Comparison of ENCODE assay signal across 9 mouse cellular contexts in the genomic region with DNA sequence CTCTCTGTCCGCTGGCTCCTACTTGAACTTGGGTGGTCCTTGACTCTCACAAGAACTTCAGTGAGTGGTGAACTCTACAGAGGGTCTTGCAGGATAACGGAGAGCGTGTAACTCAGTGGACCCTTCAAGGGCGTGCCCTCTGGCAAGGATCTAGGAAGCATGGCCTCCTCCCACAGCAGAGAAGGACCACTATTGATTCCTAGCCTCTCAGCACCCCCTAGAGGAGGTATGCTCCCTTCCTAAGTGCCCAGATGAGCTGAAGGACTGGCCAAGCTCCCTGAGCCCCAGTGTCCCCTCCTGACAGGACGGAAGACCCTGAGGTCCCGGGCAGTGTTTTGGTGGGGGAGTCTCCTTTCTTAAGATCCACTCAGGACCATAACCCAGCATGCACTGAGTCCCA. TPM values are rescaled to one million over a fixed set of nuclear protein-coding genes. Genes with fewer than 3 reads are reported as not detected.
DNase-seq lines count a peak whose midpoint lies in the region; ATAC-seq and TF ChIP-seq lines count a peak whose summit lies in the region.
"Had no signal": no experiment of that assay in that cellular context is flagged by ENCODE, and none has a peak within 500 bp of the region (broad histone marks: within the 10 kb centered on the region; RNA-seq: fewer than 3 reads in every experiment).

No protein-coding gene starts in this region.

- H3K36me3 ChIP-seq in heart, adult 2 months (ENCODE audit: control insufficient read depth, insufficient read depth, low read length), result no peaks in the 10 kb centered on the region
- peaks cover 60% of the 10 kb centered on the region for H3K36me3 ChIP-seq in heart, embryonic 12.5 days
- peaks cover 0 to 8% of the 10 kb centered on the region in 2 experiments for H3K36me3 ChIP-seq in CH12.LX (replicated peaks in 1 of 2; ENCODE audit: control insufficient read depth in 1 of 2, insufficient read depth in 1 of 2, low read length in 1 of 2)
- H3K36me3 ChIP-seq in forebrain, embryonic 12.5 days (replicated peaks), result no peaks in the 10 kb centered on the region

- TF ChIP-seq POLR2A in heart, adult 2 months (IDR thresholded peaks at IDR 0.05; ENCODE audit: insufficient read depth, low read depth, low read length), result no peak
- no peak for TF ChIP-seq POLR2A in CH12.LX (IDR thresholded peaks at IDR 0.05; ENCODE audit: low read depth, low read length)

- TF ChIP-seq EP300 in heart, adult 2 months (IDR thresholded peaks at IDR 0.05; ENCODE audit: insufficient read depth, low read depth, low read length), result 0 out of 2 replicates have a peak, but pooled peaks have one; percentile 60
- no peak for TF ChIP-seq EP300 in CH12.LX (IDR thresholded peaks at IDR 0.05; ENCODE audit: low read length)

- peak; percentile 79 for TF ChIP-seq CTCF in heart, adult 2 months (IDR thresholded peaks at IDR 0.05)
- TF ChIP-seq CTCF in CH12.LX (conservative IDR thresholded peaks at IDR 0.05 in 1 of 2, IDR thresholded peaks at IDR 0.05 in 1 of 2; ENCODE audit: low read depth in 2 of 2, low read length in 2 of 2), result peak in 1 of 2 experiments; percentile 74; a peak in 2 of 4 replicates

- intact Hi-C loops in heart, adult 2 months (cut with DNase I), result loop anchor here (1.0 to 5.0 kb wide), 3 partner anchors 78 to 171 kb away; no protein-coding TSS in a partner anchor

- no peaks in the 10 kb centered on the region; the same call in 1 of the 2 replicates for H3K4me1 ChIP-seq in heart, adult 2 months (ENCODE audit: control insufficient read depth, insufficient read depth, low read length)
- H3K4me1 ChIP-seq in heart, embryonic 12.5 days (replicated peaks), result no peaks in the 10 kb centered on the region
- peaks cover 2 to 3% of the 10 kb centered on the region in 2 experiments; a peak in 2 of 4 replicates for H3K4me1 ChIP-seq in CH12.LX (ENCODE audit: control insufficient read depth in 1 of 2, insufficient read depth in 2 of 2)
- H3K4me1 ChIP-seq in forebrain, embryonic 12.5 days, result peaks cover 13% of the 10 kb centered on the region

- 62% methylated on average over 6 of the region's 6 CpGs for WGBS in heart, adult 2 months
- WGBS in heart, embryonic 12.5 days, result 79% methylated on average over 6 of the region's 6 CpGs
- 89% methylated on average over 6 of the region's 6 CpGs for WGBS in forebrain, embryonic 12.5 days

- H3K4me3 ChIP-seq in heart, adult 2 months, result no peak overlapping the region
- no peak overlapping the region for H3K4me3 ChIP-seq in heart, embryonic 12.5 days
- no peak overlapping the region for H3K4me3 ChIP-seq in CH12.LX (replicated peaks in 1 of 3; ENCODE audit: low read depth in 2 of 3, low read length in 2 of 3, poor library complexity in 1 of 3)
- H3K4me3 ChIP-seq in forebrain, embryonic 12.5 days (replicated peaks), result no peak overlapping the region
- H3K4me3 ChIP-seq: limb, embryonic 12.5 days had no signal

- peak; percentile 48 to 51 for DNase-seq in heart, adult 2 months
- DNase-seq in CH12.LX (ENCODE audit: extremely low read depth), result no peak
- DNase-seq in layer of hippocampus, postnatal 36 days, result peak; percentile 29 to 37
- DNase-seq in Muller cell, postnatal 12 days (ENCODE audit: inconsistent ontology term), result no peak
- DNase-seq in urinary bladder, postnatal 36 days (ENCODE audit: low spot score in 2 of 2), result no peak

- no peaks in the 10 kb centered on the region for H3K27me3 ChIP-seq in heart, adult 2 months (ENCODE audit: control insufficient read depth, insufficient read depth, low read length)
- H3K27me3 ChIP-seq in heart, embryonic 12.5 days (replicated peaks), result no peaks in the 10 kb centered on the region
- no peaks in the 10 kb centered on the region for H3K27me3 ChIP-seq in CH12.LX (replicated peaks)
- H3K27me3 ChIP-seq in forebrain, embryonic 12.5 days, result no peaks in the 10 kb centered on the region
- H3K27me3 ChIP-seq: limb, embryonic 12.5 days had no signal

- in situ Hi-C loops in CH12.LX (cut with MboI; ENCODE audit: low pct_ligation_motif_present, low pct_unique_long_range_greater_than_20kb, low sequenced_read_pairs), result loop anchor here (5.0 to 25.0 kb wide), 2 partner anchors 170 to 410 kb away; a partner anchor contains a TSS

- no peak overlapping the region for H3K27ac ChIP-seq in heart, adult 2 months
- no peak overlapping the region for H3K27ac ChIP-seq in heart, embryonic 12.5 days (ENCODE audit: poor library complexity, severe bottlenecking)
- no peak overlapping the region for H3K27ac ChIP-seq in CH12.LX (ENCODE audit: insufficient read depth, low read depth)
- no peak overlapping the region for H3K27ac ChIP-seq in forebrain, embryonic 12.5 days
- H3K27ac ChIP-seq: limb, embryonic 12.5 days had no signal

- dilution Hi-C loops in CH12.LX (cut with MboI; ENCODE audit: extremely low pct_ligation_motif_present, extremely low pct_unique_long_range_greater_than_20kb, low sequenced_read_pairs), result no loop called here

- H3K79me2 ChIP-seq in heart, adult 2 months (replicated peaks; ENCODE audit: control insufficient read depth, insufficient read depth, low read length), result no peaks in the 10 kb centered on the region
- no peaks in the 10 kb centered on the region for H3K79me2 ChIP-seq in CH12.LX (replicated peaks; ENCODE audit: control insufficient read depth, extremely low read depth, insufficient read depth, poor library complexity, severe bottlenecking)

- H3K4me2 ChIP-seq in heart, embryonic 12.5 days, result no peak overlapping the region
- H3K4me2 ChIP-seq in CH12.LX (ENCODE audit: insufficient read depth, low read depth, poor library complexity, severe bottlenecking), result no peak overlapping the region
- no peak overlapping the region for H3K4me2 ChIP-seq in forebrain, embryonic 12.5 days
- H3K4me2 ChIP-seq: limb, embryonic 12.5 days had no signal

- no peak for ATAC-seq in heart, embryonic 12.5 days (ENCODE audit: insufficient number of reproducible peaks, low FRiP score)
- peak; percentile 66; the same call in 1 of the 2 replicates for ATAC-seq in common myeloid progenitor, adult 5-6 weeks (replicated peaks; ENCODE audit: low read depth, poor library complexity, severe bottlenecking)
- ATAC-seq in forebrain, embryonic 12.5 days (ENCODE audit: low FRiP score), result no peak

- no peaks in the 10 kb centered on the region for H3K9me3 ChIP-seq in heart, embryonic 12.5 days (replicated peaks)
- H3K9me3 ChIP-seq in CH12.LX (replicated peaks; ENCODE audit: low read length), result no peaks in the 10 kb centered on the region
- no peaks in the 10 kb centered on the region for H3K9me3 ChIP-seq in forebrain, embryonic 12.5 days
- H3K9me3 ChIP-seq: limb, embryonic 12.5 days had no signal

- peak; percentile 78 for TF ChIP-seq RAD21 in CH12.LX (IDR thresholded peaks at IDR 0.05; ENCODE audit: low read depth, low read length)

- no peak overlapping the region for H3K9ac ChIP-seq in heart, adult 2 months (ENCODE audit: low read depth, low read length)
- H3K9ac ChIP-seq in heart, embryonic 12.5 days, result no peak overlapping the region
- no peak overlapping the region for H3K9ac ChIP-seq in CH12.LX (ENCODE audit: insufficient read depth, low read depth)
- no peak overlapping the region for H3K9ac ChIP-seq in forebrain, embryonic 12.5 days
- H3K9ac ChIP-seq: limb, embryonic 12.5 days had no signal

TF ChIP-seq in CH12.LX, 34 proteins besides CTCF, POLR2A, EP300 and RAD21:
- TF ChIP-seq CHD2 (IDR thresholded peaks at IDR 0.05; ENCODE audit: low read length) (no peak), SMC3 (IDR thresholded peaks at IDR 0.05; ENCODE audit: low read depth, low read length) (peak; percentile 63), MAZ (IDR thresholded peaks at IDR 0.05; ENCODE audit: low read depth, low read length) (no peak), BHLHE40 (IDR thresholded peaks at IDR 0.05; ENCODE audit: low read depth, low read length) (no peak), NELFE (IDR thresholded peaks at IDR 0.05; ENCODE audit: low read depth, low read length) (no peak), IRF4 (IDR thresholded peaks at IDR 0.05; ENCODE audit: low read depth, low read length) (no peak)

RNA-seq across cellular contexts. Expression of a gene that starts 10.1 kb away (rescaled TPM):
- total RNA-seq in heart, adult 2 months (2021), result under 1 TPM; 0.80 to 0.94 TPM
- polyA plus RNA-seq in heart, adult 2 months (2012; rRNA removed), result 4.4 and 4.9 TPM in 2 replicates
- polyA plus RNA-seq in heart, embryonic 12.5 days (2016; fragmentation: Nextera tagmentation; extraction: Ambion mirVana), result 17.1 and 17.3 TPM in 2 replicates
- total RNA-seq in CH12.LX (2012; rRNA removed) (0.21 and 0.30 TPM in 2 replicates), CH12.LX (2014; rRNA removed) (1.2 and 1.8 TPM in 2 replicates)
- polyA plus RNA-seq in CH12.LX (2012; ENCODE audit: insufficient read length, low read depth), result 5.1 and 5.4 TPM in 2 replicates
- total RNA-seq in common myeloid progenitor, adult 5-6 weeks (2017), result 5.1 and 5.3 TPM in 2 replicates
- total RNA-seq in layer of hippocampus, postnatal 36 days (2021), result 10 to 100 TPM; 68.8 to 70.0 TPM
- 3.1 and 3.2 TPM in 2 replicates for polyA plus RNA-seq in forebrain, embryonic 12.5 days (2016; fragmentation: Nextera tagmentation; extraction: Ambion mirVana)

RNA-seq across cellular contexts. Expression of a gene that starts 32.8 kb away (rescaled TPM):
- total RNA-seq in heart, adult 2 months (2021), result not detected
- polyA plus RNA-seq in heart, adult 2 months (2012; rRNA removed), result not detected in 2 replicates
- polyA plus RNA-seq in heart, embryonic 12.5 days (2016; fragmentation: Nextera tagmentation; extraction: Ambion mirVana), result 1.2 and 2.1 TPM in 2 replicates
- total RNA-seq in CH12.LX (2012; rRNA removed), result not detected in 2 replicates
- not detected in 2 replicates for total RNA-seq in CH12.LX (2014; rRNA removed)
- not detected in 2 replicates for polyA plus RNA-seq in CH12.LX (2012; ENCODE audit: insufficient read length, low read depth)
- total RNA-seq in common myeloid progenitor, adult 5-6 weeks (2017), result not detected in 2 replicates
- not detected for total RNA-seq in layer of hippocampus, postnatal 36 days (2021)
- polyA plus RNA-seq in forebrain, embryonic 12.5 days (2016; fragmentation: Nextera tagmentation; extraction: Ambion mirVana), result 1.2 TPM in 1 of 2 replicates, not detected in the other

RNA-seq across cellular contexts. Expression of a gene that starts 39.2 kb away (rescaled TPM):
- 10 to 100 TPM; 17.8 to 18.7 TPM for total RNA-seq in heart, adult 2 months (2021)
- 22.9 and 45.8 TPM in 2 replicates for polyA plus RNA-seq in heart, adult 2 months (2012; rRNA removed)
- 67.6 and 73.8 TPM in 2 replicates for polyA plus RNA-seq in heart, embryonic 12.5 days (2016; fragmentation: Nextera tagmentation; extraction: Ambion mirVana)
- total RNA-seq in CH12.LX (2012; rRNA removed) (41.5 and 52.0 TPM in 2 replicates), CH12.LX (2014; rRNA removed) (73.6 and 75.6 TPM in 2 replicates)
- polyA plus RNA-seq in CH12.LX (2012; ENCODE audit: insufficient read length, low read depth), result 61.1 and 82.4 TPM in 2 replicates
- 44.0 and 51.2 TPM in 2 replicates for total RNA-seq in common myeloid progenitor, adult 5-6 weeks (2017)
- 10 to 100 TPM; 70.5 to 75.0 TPM for total RNA-seq in layer of hippocampus, postnatal 36 days (2021)
- polyA plus RNA-seq in forebrain, embryonic 12.5 days (2016; fragmentation: Nextera tagmentation; extraction: Ambion mirVana), result 130 and 131 TPM in 2 replicates

Comparison
In these comparisons a context has a peak if more than half of its experiments do, and no peak if none do; other contexts are left out.
1. DNase-seq: peak in heart, adult 2 months (2 of 2) and layer of hippocampus, postnatal 36 days (2 of 2); none in CH12.LX (single experiment), Muller cell, postnatal 12 days (single experiment) and urinary bladder, postnatal 36 days (0 of 2).
2. RNA of a gene that starts 10.1 kb away (total RNA-seq): 68.8 to 70.0 TPM in layer of hippocampus, postnatal 36 days; 5.1 to 5.3 TPM in common myeloid progenitor, adult 5-6 weeks, 0.21 to 1.8 TPM in CH12.LX and 0.80 to 0.94 TPM in heart, adult 2 months; every median in the first group is over 10 times any median in the second.